Mouse (Mus musculus): Measurements from ENCODE around the gene Cntn2.
"Not testable (repeated sequence)": the region's sequence is repeated elsewhere in the genome, so short reads cannot be mapped to it uniquely, and the experiment has no call there.

Cntn2 gene

GRCm38 (mm10) chr1:132511521-132511920 is 31.5 kb downstream of the Cntn2 start:
- DNase-seq (ENCODE audit: low read depth): no peak

GRCm38 (mm10) chr1:132509771-132510170 is 33.3 kb downstream of the Cntn2 start:
- no peak for DNase-seq (ENCODE audit: low read depth)

- DNase-seq (ENCODE audit: low read depth): no peak
Observed at GRCm38 (mm10) chr1:132506656-132507055, 36.4 kb downstream of the Cntn2 start.

- no peak for DNase-seq (ENCODE audit: low read depth)
Observed at GRCm38 (mm10) chr1:132506058-132506457, 37.0 kb downstream of the Cntn2 start, which contains the start of gene Tmem81. TSS of gene Tmem81 (plus strand) at chr1:132506230.

- no peak for DNase-seq (ENCODE audit: low read depth)
Observed at GRCm38 (mm10) chr1:132505155-132505554, 37.9 kb downstream of the Cntn2 start.

DNA sequence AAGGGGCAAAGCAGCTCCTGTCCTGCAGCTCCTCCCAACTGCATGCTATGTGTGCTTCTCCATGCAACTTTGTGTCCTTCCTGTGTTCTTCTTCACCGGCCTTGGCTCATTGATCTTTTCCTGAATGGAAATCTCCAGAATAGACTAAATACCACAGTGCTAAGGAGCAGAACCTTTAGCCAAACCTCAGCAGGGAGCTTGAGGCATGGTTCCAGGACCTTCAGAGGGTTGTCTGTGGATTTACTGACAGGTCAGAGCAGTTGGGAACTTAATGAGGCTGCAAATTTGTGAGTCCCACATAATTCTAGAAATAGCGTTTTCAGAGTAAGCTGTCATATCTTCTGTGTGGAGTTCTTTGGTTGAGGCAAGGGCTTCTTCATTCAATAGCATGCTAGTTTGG is 42.5 kb downstream of the Cntn2 start:
- DNase-seq (ENCODE audit: low read depth): no peak

GRCm38 (mm10) chr1:132483759-132484158 is 59.3 kb downstream of the Cntn2 start:
- DNase-seq (ENCODE audit: low read depth): no peak

DNA sequence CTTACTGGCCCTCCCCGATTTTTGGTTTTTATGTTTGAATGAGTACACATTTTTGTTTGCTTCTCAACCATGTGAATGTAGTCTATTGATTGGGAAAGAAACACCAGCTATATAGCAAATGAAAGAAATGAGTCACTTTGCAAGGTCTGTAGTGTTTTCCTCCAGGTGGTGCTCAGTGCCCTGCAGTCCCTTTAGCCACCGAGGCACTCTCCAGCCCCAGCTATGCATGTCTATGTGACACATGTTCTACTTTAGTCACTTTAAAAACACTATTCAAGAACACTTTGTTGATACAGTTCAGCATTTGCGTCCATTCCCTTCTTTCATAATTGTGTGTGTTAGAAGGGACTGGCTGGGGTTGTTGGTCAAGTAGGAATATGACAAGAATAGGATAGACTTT is 59.8 kb downstream of the Cntn2 start:
- DNase-seq (ENCODE audit: low read depth): no peak

GRCm38 (mm10) chr1:132481619-132482018 is 61.4 kb downstream of the Cntn2 start:
- DNase-seq (ENCODE audit: low read depth): no peak

DNA sequence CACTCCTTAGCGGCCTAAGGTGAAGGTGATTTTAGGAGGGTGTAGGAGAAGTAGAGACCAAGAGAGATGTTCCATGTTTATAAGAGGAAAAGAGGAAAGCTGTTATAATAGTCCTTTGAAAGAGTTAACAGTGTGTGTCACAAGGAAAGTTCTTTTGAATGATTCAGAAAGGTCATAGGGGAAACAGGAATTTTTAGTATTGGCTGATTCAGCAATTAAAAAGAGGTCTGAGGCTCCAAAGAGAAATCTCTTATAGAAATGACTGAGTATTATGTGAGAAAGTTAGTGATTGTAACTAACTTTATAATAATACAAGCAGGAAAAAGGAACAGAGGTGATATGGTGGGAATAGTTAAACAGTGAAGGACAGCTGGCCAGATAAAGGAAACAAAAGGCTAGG is 63.6 kb downstream of the Cntn2 start:
- no peak for DNase-seq (ENCODE audit: low read depth)

- DNase-seq (ENCODE audit: low read depth): peak; percentile 84
Observed at GRCm38 (mm10) chr1:132476928-132477691, 65.9 kb downstream of the Cntn2 start, which contains the start of gene Rbbp5. TSS of gene Rbbp5 (plus strand) at chr1:132477365.

GRCm38 (mm10) chr1:132476575-132476927 is 66.5 kb downstream of the Cntn2 start:
- DNase-seq (ENCODE audit: low read depth): no peak

DNA sequence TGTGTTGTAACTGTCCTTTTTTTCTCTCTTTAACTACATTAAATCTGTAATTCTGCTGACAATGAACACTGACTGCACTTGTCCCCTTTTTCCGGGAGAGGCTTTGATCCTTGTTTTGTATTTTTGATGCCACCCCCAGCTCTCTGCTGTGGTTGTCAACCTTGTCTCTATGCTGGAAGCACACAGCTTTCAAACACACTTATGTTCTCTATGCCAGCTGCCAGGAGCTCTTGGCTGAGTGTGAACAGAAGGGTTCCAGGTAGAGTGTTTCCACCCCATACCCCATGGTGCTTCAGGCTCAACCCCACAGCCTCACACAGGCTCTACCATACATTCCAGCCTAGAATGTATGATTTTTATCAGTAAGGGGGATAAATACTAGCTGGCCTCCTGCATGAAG is 68.6 kb downstream of the Cntn2 start:
- no peak for DNase-seq (ENCODE audit: low read depth)

- no peak for DNase-seq (ENCODE audit: low read depth)
Observed at GRCm38 (mm10) chr1:132472537-132472936, 70.5 kb downstream of the Cntn2 start.

DNA sequence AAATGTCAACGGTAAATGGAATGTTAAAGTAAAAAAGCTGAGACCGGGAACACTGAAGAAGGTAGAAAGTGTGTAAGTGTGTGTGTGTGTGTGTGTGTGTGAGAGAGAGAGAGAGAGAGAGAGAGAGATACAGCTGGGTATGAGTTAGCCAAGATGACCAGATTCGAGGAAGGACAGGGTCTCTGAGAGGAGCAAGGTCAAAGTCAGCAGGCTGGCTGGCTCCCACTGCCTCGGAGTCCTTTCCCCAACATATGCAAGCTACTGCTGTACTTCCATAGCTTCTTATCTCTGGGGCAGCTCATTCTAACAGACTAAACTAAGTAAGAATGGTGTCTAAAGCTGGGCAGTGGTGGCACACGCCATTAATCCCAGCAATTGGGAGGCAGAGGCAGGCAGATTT is 71.6 kb downstream of the Cntn2 start:
- no peak for DNase-seq (ENCODE audit: low read depth)

DNA sequence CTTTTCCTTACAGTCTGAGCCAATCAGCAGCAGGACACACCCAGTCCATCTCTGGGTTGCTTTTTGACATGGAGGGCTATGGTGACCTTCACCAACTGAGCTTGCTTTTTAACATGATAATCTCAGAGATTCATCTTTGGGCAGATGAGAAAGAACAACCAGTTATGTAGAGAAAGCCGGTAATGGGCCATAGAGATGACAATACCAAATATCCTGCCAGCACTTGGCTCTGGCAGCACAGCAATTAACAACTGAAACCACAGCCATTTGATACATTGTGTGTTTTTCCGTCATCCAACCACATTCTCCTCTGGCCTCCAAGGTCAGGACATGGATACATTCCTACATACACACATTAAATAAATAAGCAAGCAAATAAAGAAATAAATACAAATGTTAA is 72.0 kb downstream of the Cntn2 start:
- no peak for DNase-seq (ENCODE audit: low read depth)

DNA sequence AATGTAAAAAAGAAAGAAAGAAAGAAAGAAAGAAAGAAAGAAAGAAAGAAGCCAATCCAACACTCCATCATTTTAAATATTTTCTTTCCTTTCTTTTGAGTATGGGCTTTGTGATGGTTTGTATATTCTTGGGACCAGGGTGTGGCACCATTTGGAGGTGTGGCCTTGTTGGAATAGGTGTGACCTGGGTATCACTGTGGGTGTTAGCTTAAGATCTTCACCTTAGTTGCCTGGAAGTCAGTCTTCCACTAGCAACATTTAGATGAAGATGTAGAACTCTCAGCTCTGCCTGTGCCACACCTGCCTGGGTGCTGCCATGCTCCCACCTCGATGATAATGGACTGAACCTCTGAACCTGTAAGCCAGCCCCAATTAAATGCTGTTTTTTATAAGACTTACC is 73.0 kb downstream of the Cntn2 start:
- not testable (repeated sequence) for DNase-seq (ENCODE audit: low read depth)

- DNase-seq (ENCODE audit: low read depth): no peak
Observed at GRCm38 (mm10) chr1:132469519-132469918, 73.5 kb downstream of the Cntn2 start.

- DNase-seq (ENCODE audit: low read depth): no peak
Observed at GRCm38 (mm10) chr1:132468926-132469325, 74.1 kb downstream of the Cntn2 start.

DNA sequence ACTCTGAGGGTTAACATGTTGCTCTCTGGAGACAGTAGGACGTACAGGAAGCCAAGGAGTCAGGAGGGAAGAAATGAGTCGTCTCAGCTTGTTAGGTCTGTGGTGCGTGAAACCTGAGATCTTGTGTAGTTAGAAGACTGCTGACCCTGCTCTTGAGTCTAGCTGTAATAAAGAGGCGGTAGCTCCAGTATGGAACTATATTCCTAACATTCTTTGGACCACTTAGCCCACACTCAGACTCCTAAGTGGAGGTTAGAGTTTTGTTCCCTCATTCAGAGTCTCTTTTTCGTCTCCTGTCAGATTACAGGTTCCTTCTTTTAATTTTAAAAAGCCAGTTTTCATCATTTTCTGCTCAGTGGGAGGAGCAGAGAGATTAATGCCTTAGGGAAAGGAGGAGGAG is 78.4 kb downstream of the Cntn2 start:
- no peak for DNase-seq (ENCODE audit: low read depth)
